Mouse (Mus musculus): ENCODE results near the gene Tmem117.

DNA sequence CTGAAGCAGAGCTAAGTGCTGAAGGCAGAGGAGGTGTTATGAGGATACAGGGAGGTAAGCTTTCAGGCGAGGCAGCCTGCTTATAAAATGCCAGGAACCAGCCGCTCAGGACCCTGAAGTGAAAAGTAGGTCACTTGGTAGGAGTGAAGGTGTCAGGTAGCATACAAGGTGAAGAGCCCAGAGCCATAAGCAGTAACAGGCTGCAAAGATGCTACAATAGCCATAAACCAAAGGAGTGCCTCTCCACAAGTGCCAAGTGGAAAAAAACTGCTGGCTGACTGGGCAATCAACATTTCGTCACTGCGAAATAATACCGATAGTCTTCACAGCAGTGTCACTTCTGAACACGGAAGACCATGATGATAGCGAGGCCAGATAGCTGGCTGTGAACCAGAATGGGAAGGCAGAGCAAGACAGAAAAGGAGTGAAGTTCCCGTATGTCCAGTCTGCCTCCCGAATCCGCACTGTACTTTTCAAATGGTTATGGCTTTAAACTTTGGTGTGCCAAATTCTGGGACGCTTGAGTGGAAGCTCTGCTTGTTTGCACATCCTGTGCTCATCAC lies 28.8 kb upstream of the Tmem117 start:
- TF ChIP-seq POLR2A (IDR thresholded peaks at IDR 0.05; ENCODE audit: control insufficient read depth, extremely low read depth, insufficient read depth, low read length, poor library complexity) (no peak), CTCF (IDR thresholded peaks at IDR 0.05; ENCODE audit: borderline replicate concordance, control insufficient read depth, extremely low read depth, insufficient read depth, low read length, poor library complexity) (no peak)
